Mouse (Mus musculus) brain, embryonic 18.5 days (tissue): Measurements from ENCODE around the gene Evpl.
A peak's percentile ranks its signal among the peaks of the same experiment; 100 is the strongest.

Experiments used
- DNase-seq: peaks from one replicate; pipeline ENCODE4 v3.0.0-alpha.2; 2012; ENCODE audit warnings: low read depth, low spot score

The Evpl gene

DNA sequence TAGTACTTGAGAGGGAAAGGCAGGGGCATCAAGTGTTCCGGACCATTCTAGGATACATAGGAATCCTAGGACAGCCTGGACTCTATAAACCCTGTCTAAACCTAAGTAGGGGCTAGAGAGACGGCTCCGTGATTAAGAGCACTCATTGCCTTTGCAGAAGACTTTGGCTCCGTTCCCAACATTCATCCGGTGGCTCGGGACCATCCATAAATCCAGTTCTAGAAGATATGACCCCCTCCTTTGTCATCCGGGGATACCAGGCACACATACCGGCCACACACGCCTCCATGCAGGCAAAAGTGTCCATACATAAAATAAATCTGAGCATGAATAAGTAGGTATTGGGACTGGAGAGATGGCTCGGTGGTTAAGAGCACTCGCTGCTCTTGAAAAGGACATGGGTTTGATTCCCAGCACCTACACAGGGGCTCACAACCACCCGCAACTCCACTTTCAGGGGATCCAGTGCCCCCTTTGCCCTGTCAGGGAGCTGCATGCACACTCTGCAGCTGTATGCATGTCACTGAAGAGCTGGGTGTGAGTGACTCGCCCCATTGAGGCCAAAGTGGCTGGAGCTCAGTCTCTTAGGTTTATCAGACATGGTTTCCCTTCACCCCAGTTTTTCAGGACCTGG is 23.9 kb downstream of the Evpl start:
- no peak for DNase-seq

DNA sequence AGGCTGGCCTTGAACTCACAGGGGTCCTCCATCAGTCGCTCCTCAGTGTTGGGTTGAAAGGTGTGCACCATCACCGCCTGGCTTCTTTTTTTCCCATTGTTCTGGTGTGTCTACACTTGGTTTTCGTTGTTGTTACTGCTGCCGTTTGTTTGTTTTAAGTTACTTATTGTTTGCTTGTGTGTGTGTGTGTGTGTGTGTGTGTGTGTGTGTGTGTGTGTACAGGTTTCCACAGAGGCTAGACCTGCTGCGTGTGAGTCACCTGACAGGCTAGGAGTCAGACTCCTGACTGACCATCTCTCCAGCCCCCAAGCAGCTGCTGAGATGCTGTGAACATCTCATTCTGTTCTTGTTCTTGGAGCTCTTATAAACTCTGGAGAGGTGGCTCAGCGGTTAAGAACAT is 25.0 kb downstream of the Evpl start:
- DNase-seq = no peak

DNA sequence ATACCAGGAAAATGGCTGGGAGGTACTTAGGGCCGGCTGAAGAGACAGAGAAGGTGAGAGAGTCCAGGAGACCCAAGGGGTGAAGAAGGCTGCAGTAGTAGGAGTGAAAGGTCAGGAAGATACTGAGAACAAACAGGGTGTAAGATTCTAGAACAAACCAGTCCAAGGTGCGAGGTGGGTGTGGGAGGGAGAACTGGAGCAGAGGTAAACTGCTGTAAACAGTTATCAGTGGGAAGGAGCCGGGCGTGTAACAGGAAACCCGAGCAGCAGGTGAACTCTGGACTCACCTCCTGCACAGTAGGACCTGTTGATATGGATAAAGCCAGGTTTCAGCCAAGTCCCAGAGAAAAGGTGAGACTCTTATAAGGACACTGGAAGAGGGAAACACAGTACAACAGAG is 27.2 kb downstream of the Evpl start:
- DNase-seq = no peak

DNA sequence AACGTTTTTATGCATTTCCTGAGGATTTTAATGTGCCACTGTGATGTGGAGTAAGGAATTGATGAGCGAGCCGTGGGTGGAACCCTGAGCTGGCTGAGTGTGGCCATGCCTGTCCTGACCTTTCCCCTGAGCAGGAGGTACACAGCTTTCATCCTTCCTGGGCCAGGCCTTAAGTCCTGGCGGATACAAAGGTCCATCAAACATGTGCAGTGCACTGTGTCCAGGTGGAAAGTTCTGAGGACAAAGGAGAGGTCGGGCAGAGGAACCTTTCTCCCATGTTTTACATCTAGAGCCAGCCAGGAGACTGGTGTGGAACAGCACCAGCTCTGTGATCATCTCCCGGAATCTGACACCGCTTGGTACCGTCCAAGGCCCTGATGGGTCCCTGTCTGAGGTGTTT is 28.6 kb downstream of the Evpl start:
- no peak for DNase-seq

DNA sequence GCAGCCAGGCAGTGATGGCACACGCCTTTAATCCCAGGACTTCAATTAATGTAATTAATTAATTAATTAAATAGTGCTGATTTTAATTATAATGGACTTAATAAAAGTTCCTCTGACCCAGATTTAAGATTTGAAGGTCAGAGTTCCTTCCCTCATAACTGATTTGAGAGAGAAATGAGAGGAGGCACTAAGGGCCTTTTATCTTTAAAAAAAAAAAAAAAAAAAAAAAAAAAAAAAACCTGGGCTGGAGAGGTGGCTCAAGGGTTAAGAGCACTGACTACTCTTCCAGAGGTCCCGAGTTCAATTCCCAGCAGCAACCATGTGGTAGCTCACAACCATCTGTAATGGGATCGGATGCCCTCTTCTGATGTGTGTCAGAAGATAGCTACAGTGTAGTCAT is 29.2 kb downstream of the Evpl start:
- no peak for DNase-seq

DNA sequence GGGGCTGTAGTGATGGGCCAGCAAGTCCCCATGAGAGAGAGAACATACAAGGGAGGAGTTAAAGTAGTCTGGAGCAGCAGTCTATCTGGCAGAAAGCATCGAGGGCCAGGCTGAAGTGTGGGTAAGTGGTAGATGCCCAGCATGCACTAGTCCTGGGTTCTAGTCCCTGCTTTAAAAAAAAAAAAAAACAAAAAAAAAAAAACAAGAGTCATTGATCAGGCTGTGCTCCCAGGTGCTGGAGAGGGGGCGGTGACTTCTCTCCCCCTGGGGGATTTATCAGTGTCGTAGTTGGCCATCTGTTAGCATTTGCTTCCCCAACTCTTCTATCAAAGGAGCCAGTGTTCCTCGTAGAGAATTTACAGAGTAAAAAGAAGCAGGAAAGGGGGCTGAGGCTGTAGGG is 31.2 kb downstream of the Evpl start:
- no peak for DNase-seq

DNA sequence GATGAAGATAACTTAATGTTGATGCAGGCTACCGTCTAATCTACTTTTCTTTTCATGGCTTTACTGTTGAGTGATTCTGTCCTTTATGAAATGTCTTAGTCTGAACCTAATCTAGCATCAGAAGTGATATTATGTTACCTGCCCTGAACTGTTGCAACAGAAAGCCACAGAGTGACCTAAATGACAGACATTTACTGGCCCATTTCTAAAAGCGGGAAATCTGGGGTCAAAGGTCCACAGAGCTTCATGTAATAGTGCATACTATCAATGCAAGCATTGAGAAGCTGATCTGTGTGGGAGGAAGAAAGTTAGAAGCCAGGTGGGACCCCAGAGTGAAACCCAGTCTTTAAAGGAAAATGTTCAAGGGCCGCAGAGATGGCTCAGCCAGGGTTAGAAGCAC is 34.7 kb downstream of the Evpl start:
- DNase-seq = no peak

DNA sequence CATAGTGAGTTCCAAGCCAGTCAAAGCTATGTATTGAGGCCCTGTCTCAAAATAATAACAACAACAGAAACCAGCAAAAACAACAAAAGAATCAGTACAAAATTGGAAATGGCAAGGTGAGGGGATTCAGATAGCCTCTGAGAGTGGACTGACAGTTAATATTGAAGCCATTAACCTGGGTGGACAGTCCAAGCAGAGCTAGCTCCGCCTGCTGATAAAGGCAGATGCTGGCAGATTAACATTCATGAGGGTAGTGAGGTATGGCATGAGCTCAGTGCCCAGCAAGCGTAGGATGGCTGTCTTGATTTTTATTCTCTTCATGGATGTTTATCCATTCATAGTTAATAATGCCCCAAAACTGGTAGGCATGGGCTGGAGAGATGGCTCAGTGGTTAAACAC is 36.7 kb downstream of the Evpl start:
- no peak for DNase-seq

DNA sequence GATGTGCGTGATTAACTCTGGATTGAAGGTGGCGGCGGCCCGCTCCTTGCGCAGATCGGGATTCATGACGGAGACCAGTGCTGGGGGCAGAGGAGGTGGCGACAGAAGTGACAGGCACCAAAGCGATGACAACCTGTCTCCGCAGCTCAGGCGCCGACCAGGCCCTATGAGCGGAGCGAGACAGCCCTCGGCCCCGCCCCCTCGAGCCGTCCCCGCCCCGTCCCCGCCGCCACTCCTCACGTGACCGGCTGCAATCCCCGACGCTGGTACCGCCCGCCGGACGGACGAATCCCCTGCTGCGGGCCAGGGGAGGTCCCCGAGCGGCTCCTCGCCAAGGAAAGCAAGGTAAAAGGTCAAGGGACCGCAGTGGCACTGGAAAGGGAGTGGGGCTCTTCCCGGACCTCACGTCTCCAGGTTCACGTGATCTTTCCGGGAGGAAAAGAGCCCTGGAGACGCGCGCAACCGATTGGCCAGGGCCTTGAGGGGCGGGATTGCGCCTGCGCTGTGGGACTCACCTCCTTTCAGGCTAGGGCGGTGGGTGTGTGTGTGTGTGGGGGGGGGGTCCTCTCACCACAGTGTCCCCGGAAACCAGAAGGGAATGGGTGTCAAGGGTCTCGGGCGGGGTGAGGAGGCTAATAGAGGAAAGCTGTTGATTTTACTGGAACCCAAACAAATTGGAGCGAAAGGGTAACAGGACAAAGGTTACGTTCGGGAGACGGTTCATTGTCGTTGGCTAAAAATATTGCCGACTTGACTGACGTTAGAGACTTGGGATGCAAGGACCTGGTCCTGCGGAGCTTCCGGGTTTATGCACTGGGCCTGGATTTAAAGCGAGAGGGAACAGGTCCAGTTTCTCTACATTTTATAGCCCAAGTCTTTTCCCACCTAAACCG is 39.0 kb downstream of the Evpl start, which contains the start of the genes Ten1 and Acox1:
Gene Ten1, plus strand, starts transcription at position 217 of the 893 bp plus-strand sequence.
Gene Acox1, minus strand, starts transcription at position 407 of the 893 bp plus-strand sequence.
- peak; percentile 95 for DNase-seq

DNA sequence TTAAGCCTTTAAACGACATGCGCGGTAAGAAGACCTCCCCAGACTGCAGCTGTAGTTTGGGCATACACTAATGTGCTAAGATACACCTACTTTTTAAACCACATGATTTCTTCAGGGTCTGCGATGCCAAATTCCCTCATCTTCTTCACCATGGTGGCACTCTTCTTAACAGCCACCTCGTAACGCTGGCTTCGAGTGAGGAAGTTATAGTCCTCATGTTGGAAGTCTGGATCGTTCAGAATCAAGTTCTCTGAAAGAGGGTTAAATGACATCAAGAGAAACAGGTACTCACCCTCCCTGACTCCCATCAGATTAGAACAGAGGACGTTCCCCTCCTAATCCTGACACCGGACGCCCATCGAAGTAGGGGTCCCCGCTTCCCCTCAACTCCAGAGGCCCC is 39.7 kb downstream of the Evpl start:
- no peak for DNase-seq

DNA sequence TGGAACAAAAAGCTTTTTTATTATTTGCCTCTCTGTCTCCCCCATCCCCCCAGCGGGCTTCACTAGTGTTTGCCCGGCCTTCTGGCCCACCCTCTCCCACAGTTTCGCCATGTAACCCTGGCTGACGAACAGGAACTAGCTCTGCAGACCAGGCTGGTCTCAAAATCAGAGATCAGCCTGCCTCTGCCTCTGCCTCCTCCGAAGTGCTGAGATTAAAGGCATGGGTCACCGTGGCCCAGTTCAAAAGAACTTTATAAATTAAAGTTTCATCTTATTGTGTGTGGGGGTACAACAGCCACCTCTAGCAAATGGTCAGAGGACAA is 40.3 kb downstream of the Evpl start:
- DNase-seq = no peak

DNA sequence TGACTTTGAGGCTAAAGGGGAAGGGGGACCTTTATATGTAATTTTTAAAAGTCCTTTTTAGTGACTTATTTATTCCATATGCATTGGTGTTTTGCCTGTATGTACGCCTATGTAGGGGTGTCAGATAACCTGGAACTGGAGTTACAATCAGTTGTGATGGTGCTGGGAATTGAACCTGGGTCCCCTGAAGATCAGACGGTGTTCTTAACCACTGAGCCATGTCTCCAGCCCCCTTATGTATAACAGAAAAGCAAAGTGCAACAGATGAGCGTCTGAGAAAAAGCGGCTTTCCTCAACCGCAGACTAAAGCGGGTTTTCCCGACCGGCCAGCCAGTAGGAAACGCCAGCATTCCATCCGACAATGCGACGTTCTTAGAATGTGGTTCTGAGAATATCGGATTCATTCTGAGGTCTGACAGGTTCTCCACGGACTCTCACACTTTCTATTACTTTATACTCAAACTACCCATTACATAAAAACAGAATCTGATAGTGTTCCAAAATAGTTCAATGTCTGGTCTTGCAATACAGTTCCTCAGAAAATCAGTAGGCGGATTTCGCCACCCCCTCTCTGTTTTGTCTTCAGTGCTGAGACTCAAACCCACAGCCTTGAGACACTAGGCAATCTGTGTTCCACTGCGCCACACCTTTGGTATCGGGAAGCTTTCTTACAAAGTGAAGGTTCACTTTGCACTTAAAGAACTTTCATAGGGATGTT is 40.9 kb downstream of the Evpl start:
- DNase-seq = no peak

DNA sequence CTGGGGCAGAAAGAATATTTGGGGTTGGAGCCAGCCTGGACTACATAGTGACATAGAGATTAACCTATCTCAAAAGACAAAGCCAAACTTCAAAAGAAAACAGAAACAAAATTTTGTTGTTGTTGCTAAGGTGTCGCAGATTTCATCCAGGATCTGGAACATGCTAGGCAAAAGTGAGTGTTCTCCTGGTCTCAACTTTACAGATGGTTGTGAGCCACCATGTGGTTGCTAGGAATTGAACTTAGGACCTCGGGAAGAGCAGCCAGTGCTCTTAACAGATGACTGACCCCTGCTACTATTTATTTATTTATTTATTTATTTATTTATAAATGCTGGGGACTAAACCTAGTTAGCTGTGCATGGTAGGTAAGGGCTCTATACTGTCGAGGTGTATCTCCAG is 41.5 kb downstream of the Evpl start:
- DNase-seq = no peak

DNA sequence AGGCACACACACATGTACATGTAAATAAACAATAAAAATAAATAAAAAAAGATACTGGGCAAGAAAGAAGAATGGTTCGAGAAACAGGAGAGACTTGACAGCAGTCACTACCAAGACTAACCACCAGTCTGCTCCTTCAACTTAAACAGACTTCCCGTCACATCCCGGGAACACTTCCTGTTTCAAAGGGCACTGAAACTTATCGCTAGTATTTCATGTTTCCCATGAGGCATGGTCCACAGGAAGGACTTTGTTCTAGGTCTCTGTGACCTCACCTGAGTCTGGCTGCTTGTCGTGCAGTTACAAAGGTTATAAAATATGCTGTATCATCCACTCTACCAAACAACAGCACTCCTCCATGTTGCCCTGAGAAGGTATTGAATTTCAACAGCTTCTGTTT is 42.6 kb downstream of the Evpl start:
- DNase-seq = no peak

DNA sequence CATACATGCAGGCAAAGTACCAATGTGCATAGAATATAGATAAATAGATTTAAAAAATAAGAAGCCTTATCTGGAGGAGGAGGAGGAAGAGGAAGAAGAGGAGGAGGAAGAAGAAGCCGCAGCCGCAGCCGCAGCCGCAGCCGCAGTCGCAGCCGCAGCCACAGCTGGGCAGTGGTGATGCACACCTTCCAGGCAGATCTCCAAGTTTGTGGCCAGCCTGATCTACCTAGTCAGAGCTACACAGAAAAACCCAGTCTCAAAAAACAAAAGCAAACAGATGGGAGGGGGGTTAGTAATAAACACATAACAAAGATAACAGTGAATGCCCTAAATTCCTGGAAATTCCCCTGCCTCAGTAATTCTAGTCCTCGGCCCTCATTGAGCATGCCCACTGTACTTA is 43.3 kb downstream of the Evpl start:
- no peak for DNase-seq

DNA sequence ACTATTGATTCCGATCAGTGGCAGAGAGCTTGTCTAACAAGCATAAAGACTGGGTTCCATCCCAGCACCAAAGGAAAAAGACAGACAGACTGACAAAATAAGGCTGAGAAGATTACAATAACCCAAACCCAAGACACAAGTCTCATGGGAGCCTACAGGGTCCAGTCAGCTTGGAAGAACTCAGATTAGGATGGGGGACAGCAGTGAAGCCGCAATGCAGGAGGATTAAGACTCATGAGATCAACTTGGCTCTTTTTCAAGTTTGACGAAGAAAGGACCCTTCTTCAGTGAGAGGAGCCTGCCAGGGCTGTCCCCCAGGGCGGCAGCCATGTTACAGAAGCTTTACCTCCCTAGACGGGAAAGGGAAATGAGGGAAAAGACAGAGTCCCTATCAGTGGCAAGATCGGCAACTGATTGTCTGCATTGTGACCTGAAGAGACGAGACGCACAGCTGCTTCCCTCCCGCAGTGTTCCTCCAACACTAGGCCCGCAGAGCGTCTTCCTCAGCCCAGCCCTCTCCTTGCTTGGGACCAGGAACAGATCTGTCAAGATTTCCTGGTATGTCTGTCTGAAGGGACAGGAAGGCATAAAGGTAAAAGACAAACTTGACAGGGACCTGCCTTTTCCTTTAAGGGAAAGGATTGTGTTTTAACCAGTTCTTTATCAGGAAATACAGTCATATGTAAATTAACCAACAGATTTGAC is 50.5 kb downstream of the Evpl start:
- no peak for DNase-seq

DNA sequence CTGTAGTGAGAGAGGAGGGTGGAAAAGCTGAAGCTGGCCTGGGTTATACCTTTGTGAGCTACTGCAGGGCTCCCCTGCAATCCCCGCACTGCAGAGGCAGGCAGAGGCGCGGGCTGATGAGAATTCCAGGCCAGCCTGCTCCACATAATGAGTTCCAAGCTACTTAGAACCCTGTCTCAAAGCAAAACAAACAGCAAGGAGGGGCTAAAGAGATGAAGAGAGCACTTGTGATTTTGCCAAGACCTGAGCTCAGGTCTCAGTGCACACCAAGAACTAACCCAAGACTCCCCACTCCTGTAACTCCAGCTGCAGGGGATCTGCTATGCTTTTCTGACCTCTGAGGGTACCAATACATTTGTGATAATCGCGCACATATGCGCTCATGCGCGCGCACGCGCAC is 51.5 kb downstream of the Evpl start:
- no peak for DNase-seq

DNA sequence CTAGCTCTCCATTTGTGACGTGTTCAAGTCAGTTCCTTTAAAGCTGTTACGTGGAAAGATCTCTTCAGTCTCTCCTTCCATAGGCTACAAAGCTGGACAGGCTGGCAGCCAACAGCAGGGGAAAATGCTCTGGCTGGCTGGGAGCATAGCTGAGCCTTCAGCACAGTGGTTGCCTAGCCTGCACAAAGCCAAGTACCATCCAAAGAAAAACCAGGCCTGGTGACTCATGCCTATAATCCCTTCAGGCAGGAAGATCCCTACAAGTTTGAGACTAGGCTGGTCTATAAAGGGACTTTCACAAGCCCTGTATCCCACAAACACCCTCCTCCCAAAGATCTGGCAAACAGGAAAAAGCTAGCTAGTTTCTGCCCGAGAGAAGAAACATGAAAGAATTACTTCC is 52.0 kb downstream of the Evpl start:
- DNase-seq = no peak

DNA sequence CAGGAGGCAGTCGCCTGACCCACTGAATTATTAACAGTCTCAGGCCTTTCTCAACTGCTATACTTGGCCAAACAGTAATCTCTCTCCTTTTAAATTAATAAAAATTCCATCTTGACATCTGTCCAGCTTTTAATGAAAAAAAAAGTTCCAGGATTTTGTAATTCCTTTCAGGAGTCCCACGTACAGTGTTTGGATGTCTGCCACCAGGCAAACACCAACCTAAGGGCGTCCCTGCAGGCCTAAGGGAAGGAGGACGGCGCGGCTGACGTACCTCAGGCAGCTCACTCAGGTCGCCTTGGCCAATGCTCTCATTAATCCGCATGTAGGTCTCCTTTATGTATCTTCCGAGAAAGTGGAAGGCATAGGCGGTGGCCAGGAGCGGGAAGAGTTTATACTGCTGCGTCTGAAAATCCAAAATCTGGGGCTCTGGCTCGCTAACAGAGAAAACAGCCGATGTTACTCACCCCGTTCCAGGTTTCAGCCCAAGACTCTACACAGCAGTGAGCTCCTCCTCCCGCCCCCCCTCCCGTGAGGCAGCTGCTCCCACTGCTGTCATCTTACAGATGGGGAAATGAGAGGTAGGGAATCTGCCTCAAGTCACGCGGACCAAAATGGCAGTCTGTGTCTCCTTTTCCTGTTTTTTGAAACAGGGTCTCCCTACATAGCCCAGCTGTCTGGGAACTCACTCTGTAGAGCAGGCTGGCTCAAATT is 59.3 kb downstream of the Evpl start:
- DNase-seq = no peak

DNA sequence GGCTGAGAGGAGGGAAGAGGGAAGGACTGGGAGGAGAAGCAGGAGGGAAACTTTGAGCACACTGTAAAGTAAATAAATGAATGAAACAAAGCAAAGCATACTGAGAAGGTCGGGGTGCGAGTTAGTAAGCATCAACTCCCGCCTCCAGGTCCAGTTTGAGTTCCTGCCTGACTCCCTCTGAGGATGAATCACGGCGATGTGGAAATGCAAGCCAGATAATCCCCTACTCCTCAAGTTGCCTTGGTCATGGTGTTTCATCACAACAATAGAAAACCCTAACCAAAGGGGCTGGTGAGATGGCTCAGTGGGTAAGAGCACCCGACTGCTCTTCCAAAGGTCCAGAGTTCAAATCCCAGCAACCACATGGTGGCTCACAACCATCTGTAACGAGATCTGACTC is 61.9 kb downstream of the Evpl start:
- no peak for DNase-seq

DNA sequence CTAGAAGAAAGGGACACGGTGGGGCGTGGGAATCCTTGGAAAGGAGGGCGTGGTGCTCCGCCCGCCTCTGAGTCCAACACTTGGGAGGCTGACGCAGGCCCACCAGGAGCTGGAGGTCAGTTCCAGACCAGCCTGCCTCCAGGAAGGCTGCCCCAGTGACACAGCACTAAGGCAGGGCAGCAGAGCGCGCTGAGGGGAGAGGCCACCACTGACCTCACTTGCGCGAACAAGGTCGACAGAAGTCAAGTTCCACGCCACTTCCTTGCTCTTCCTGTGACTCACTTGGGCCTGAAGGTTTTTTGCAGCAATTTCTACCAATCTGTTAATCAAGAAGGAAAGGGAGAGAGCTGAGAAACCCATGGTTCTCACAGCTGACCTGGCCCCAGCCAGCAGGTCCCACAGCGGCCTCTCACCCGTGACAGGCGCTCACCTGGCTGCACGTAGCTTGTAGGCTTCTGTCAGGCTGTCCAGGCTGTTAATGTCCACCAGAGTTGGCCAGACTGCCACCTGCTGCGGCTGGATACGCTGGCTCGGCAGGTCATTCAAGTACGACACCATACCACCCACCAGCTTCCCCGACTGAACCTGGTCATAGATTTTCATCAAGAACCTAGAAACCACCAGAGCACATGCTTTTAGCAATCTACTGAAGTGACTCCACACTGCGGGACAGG is 63.0 kb downstream of the Evpl start:
- DNase-seq = no peak
